Mouse (Mus musculus): Measurements from ENCODE around the gene Tns1. TPM values are rescaled to one million over a fixed set of nuclear protein-coding genes. Genes with fewer than 3 reads are reported as not detected.

The Tns1 gene
- polyA plus RNA-seq, 1 experiment: 781 TPM

DNA sequence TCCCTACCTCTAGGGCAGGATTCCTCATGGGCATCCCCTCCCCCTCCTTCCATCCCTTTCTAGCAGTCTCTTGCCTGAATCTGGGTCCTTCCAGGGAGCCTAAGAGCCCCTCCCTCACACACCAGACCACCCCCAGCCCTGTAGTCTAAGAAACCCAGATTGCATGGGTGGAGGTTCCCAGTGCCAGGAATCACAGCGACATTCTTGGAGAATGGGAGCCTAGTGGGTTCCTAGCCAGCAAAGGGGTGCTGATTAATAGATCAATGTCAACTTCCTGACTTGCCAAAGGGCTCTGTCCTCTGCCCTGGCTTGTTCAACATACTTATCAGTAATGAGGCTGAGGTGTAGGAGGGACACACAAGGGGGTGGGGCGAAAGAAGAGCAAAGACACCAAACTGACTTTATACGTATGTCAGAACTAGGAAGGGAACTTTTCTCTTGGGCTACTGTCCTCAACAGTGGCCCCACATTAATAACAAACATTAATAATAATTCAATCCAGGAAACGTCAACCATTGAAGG is 80.6 kb downstream of the Tns1 start:
- no peak for TF ChIP-seq CTCF (IDR thresholded peaks at IDR 0.05; ENCODE audit: insufficient read depth, low read length)
- TF ChIP-seq POLR2A (IDR thresholded peaks at IDR 0.05; ENCODE audit: borderline replicate concordance, extremely low read depth, low read depth, low read length): no peak
- DNase-seq: no peak
- H3K4me1 ChIP-seq (ENCODE audit: control insufficient read depth, insufficient read depth, low read length): peaks cover 3% of the 10 kb centered on the region; the same call in 1 of the 2 replicates
- WGBS: 59% methylated on average over 4 of the region's 4 CpGs
- no peak overlapping the region for H3K4me3 ChIP-seq (replicated peaks; ENCODE audit: extremely low read depth, low read depth, low read length)

- H3K4me3 ChIP-seq (replicated peaks; ENCODE audit: extremely low read depth, low read depth, low read length): no peak overlapping the region
- H3K4me1 ChIP-seq (ENCODE audit: control insufficient read depth, insufficient read depth, low read length): peaks cover 3% of the 10 kb centered on the region; the same call in 1 of the 2 replicates
- 70% methylated on average over 3 of the region's 3 CpGs for WGBS
- DNase-seq: no peak
- TF ChIP-seq POLR2A (IDR thresholded peaks at IDR 0.05; ENCODE audit: borderline replicate concordance, extremely low read depth, low read depth, low read length): no peak
- TF ChIP-seq CTCF (IDR thresholded peaks at IDR 0.05; ENCODE audit: insufficient read depth, low read length): no peak
These were observed 81.4 kb downstream of the Tns1 start for GRCm38 (mm10) chr1:74042711-74043467.

GRCm38 (mm10) chr1:74041692-74042091 is 82.6 kb downstream of the Tns1 start:
- no peak for DNase-seq
- Histone ChIP-seq H3K4me1 (ENCODE audit: control insufficient read depth, insufficient read depth, low read length) (0 out of 2 replicates have a peak, but pooled peaks cover 2% of the 10 kb centered on the region), H3K4me3 (replicated peaks; ENCODE audit: extremely low read depth, low read depth, low read length) (no peak overlapping the region)
- 59% methylated on average over 8 of the region's 8 CpGs for WGBS
- TF ChIP-seq POLR2A (IDR thresholded peaks at IDR 0.05; ENCODE audit: borderline replicate concordance, extremely low read depth, low read depth, low read length) (no peak), CTCF (IDR thresholded peaks at IDR 0.05; ENCODE audit: insufficient read depth, low read length) (no peak)

- DNase-seq: no peak
- H3K4me3 ChIP-seq (replicated peaks; ENCODE audit: extremely low read depth, low read depth, low read length): no peak overlapping the region
- TF ChIP-seq CTCF (IDR thresholded peaks at IDR 0.05; ENCODE audit: insufficient read depth, low read length) (no peak), POLR2A (IDR thresholded peaks at IDR 0.05; ENCODE audit: borderline replicate concordance, extremely low read depth, low read depth, low read length) (no peak)
- H3K4me1 ChIP-seq (ENCODE audit: control insufficient read depth, insufficient read depth, low read length): 0 out of 2 replicates have a peak, but pooled peaks cover 2% of the 10 kb centered on the region
- WGBS: 69% methylated on average over 7 of the region's 7 CpGs
These were observed 83.1 kb downstream of the Tns1 start for GRCm38 (mm10) chr1:74041178-74041577.

- WGBS: 3% methylated on average over 40 of the region's 40 CpGs
- DNase-seq: peak; percentile 79
- peaks cover 28% of the 10 kb centered on the region for H3K4me1 ChIP-seq (ENCODE audit: control insufficient read depth, insufficient read depth, low read length)
- peak; percentile 75; the same call in 1 of the 2 replicates for TF ChIP-seq POLR2A (IDR thresholded peaks at IDR 0.05; ENCODE audit: borderline replicate concordance, extremely low read depth, low read depth, low read length)
- no peak for TF ChIP-seq CTCF (IDR thresholded peaks at IDR 0.05; ENCODE audit: insufficient read depth, low read length)
- peak overlapping the region; percentile 95 for H3K4me3 ChIP-seq (replicated peaks; ENCODE audit: extremely low read depth, low read depth, low read length)
These were observed 87.5 kb downstream of the Tns1 start for GRCm38 (mm10) chr1:74036560-74037390.

DNA sequence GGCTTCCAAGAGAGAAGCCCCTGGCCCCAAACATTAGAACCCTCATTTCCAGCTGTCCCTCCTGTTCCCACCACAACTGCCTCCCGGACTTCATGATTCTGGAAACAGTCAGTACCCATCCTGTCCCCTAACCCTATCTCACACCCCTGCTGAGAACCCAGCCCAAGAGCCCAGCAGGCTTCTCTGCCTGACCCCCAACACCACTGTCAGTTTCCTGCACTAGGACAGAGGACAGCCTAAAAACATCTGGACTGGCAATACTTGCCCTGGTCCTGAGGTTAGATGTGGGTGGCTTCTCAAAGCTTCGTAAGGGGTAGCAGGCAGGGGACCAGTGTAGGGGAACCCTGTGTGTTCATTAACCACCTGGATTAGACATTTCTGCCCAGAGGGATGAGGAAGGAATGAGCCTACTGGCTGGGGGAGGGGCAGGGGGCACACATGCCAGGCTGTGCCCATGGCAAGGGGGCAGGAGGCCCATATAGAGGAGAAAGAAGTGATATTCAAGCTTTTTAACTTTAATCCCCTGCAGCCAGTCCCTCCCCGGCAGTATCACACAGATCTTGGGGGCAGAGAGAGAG is 88.2 kb downstream of the Tns1 start:
- TF ChIP-seq POLR2A (IDR thresholded peaks at IDR 0.05; ENCODE audit: borderline replicate concordance, extremely low read depth, low read depth, low read length): no peak
- no peak for TF ChIP-seq CTCF (IDR thresholded peaks at IDR 0.05; ENCODE audit: insufficient read depth, low read length)
- H3K4me3 ChIP-seq (replicated peaks; ENCODE audit: extremely low read depth, low read depth, low read length): peak overlapping the region; percentile 95
- WGBS: 35% methylated on average over 3 of the region's 3 CpGs
- no peak for DNase-seq
- H3K4me1 ChIP-seq (ENCODE audit: control insufficient read depth, insufficient read depth, low read length): peaks cover 35% of the 10 kb centered on the region

- Histone ChIP-seq H3K4me1 (ENCODE audit: control insufficient read depth, insufficient read depth, low read length) (peaks cover 41% of the 10 kb centered on the region), H3K4me3 (replicated peaks; ENCODE audit: extremely low read depth, low read depth, low read length) (peak overlapping the region; percentile 95)
- DNase-seq: no peak
- TF ChIP-seq CTCF (IDR thresholded peaks at IDR 0.05; ENCODE audit: insufficient read depth, low read length) (no peak), POLR2A (IDR thresholded peaks at IDR 0.05; ENCODE audit: borderline replicate concordance, extremely low read depth, low read depth, low read length) (no peak)
- 25% methylated on average over 4 of the region's 4 CpGs for WGBS
These were observed 88.8 kb downstream of the Tns1 start for GRCm38 (mm10) chr1:74035487-74035886.

GRCm38 (mm10) chr1:74034736-74035135 is 89.5 kb downstream of the Tns1 start:
- 3% methylated on average over 2 of the region's 2 CpGs for WGBS
- Histone ChIP-seq H3K4me3 (replicated peaks; ENCODE audit: extremely low read depth, low read depth, low read length) (peak overlapping the region; percentile 95), H3K4me1 (ENCODE audit: control insufficient read depth, insufficient read depth, low read length) (peaks cover 48% of the 10 kb centered on the region)
- TF ChIP-seq CTCF (IDR thresholded peaks at IDR 0.05; ENCODE audit: insufficient read depth, low read length): no peak
- TF ChIP-seq POLR2A (IDR thresholded peaks at IDR 0.05; ENCODE audit: borderline replicate concordance, extremely low read depth, low read depth, low read length): peak; percentile 91
- peak; percentile 70 for DNase-seq

GRCm38 (mm10) chr1:74034211-74034610 is 90.0 kb downstream of the Tns1 start:
- no peak for TF ChIP-seq CTCF (IDR thresholded peaks at IDR 0.05; ENCODE audit: insufficient read depth, low read length)
- TF ChIP-seq POLR2A (IDR thresholded peaks at IDR 0.05; ENCODE audit: borderline replicate concordance, extremely low read depth, low read depth, low read length): no peak
- DNase-seq: no peak
- peak overlapping the region; percentile 95 for H3K4me3 ChIP-seq (replicated peaks; ENCODE audit: extremely low read depth, low read depth, low read length)
- peaks cover 53% of the 10 kb centered on the region for H3K4me1 ChIP-seq (ENCODE audit: control insufficient read depth, insufficient read depth, low read length)

Data from lung, adult 2 months (tissue).